Mouse (Mus musculus): ENCODE data around the gene Gpr132. TPM values are rescaled to one million over a fixed set of nuclear protein-coding genes. Genes with fewer than 3 reads are reported as not detected.

The Gpr132 gene
- polyA plus RNA-seq (2021): not detected

GRCm38 (mm10) chr12:112868178-112869087, at the start of gene Gpr132:
TSS of gene Gpr132 (minus strand) at chr12:112868228.
- POLR2A ChIA-PET: interaction anchor here (0.8 kb wide), 1 partner anchor 19 kb away, joined by 3 read pairs; no protein-coding TSS in a partner anchor
- ATAC-seq: no peak

GRCm38 (mm10) chr12:112917486-112917885, 49.5 kb upstream of the Gpr132 start:
- no peaks in the 10 kb centered on the region for H3K27me3 ChIP-seq
- no peak for ATAC-seq
- POLR2A ChIA-PET: no interaction called here
- TF ChIP-seq CTCF (IDR thresholded peaks at IDR 0.05): no peak
- CTCF ChIA-PET: interaction anchor here (1.0 kb wide), 1 partner anchor 19 kb away, joined by 3 read pairs; no protein-coding TSS in a partner anchor
- in situ Hi-C loops (cut with MboI; ENCODE audit: low pct_unique_long_range_greater_than_20kb): no loop called here
- DNase-seq (ENCODE audit: low read depth, low spot score): no peak

More at GRCm38 (mm10) chr12:112868178-112869087, at the start of gene Gpr132:
- TF ChIP-seq CTCF (IDR thresholded peaks at IDR 0.05): no peak
- CTCF ChIA-PET: no interaction called here
- DNase-seq (ENCODE audit: low read depth, low spot score): no peak
- H3K27me3 ChIP-seq: no peaks in the 10 kb centered on the region
- in situ Hi-C loops (cut with MboI; ENCODE audit: low pct_unique_long_range_greater_than_20kb): no loop called here

GRCm38 (mm10) chr12:112916698-112917400, 48.8 kb upstream of the Gpr132 start:
- CTCF ChIA-PET: interaction anchor here (1.0 kb wide), 1 partner anchor 19 kb away, joined by 3 read pairs; no protein-coding TSS in a partner anchor
- in situ Hi-C loops (cut with MboI; ENCODE audit: low pct_unique_long_range_greater_than_20kb): no loop called here

GRCm38 (mm10) chr12:112915587-112915986, 47.6 kb upstream of the Gpr132 start:
- CTCF ChIA-PET: no interaction called here
- no peaks in the 10 kb centered on the region for H3K27me3 ChIP-seq
- TF ChIP-seq CTCF (IDR thresholded peaks at IDR 0.05): no peak
- POLR2A ChIA-PET: no interaction called here
- in situ Hi-C loops (cut with MboI; ENCODE audit: low pct_unique_long_range_greater_than_20kb): no loop called here
- ATAC-seq (no peak), DNase-seq (ENCODE audit: low read depth, low spot score) (no peak)

More at GRCm38 (mm10) chr12:112916698-112917400, 48.8 kb upstream of the Gpr132 start:
- no peak for TF ChIP-seq CTCF (IDR thresholded peaks at IDR 0.05)
- DNase-seq (ENCODE audit: low read depth, low spot score) (no peak), ATAC-seq (no peak)
- H3K27me3 ChIP-seq: no peaks in the 10 kb centered on the region
- POLR2A ChIA-PET: no interaction called here

- POLR2A ChIA-PET: no interaction called here
- ATAC-seq (no peak), DNase-seq (ENCODE audit: low read depth, low spot score) (no peak)
- in situ Hi-C loops (cut with MboI; ENCODE audit: low pct_unique_long_range_greater_than_20kb): no loop called here
- no peak for TF ChIP-seq CTCF (IDR thresholded peaks at IDR 0.05)
- H3K27me3 ChIP-seq: no peaks in the 10 kb centered on the region
- CTCF ChIA-PET: no interaction called here
These were observed 46.5 kb upstream of the Gpr132 start for GRCm38 (mm10) chr12:112914527-112914926.

GRCm38 (mm10) chr12:112912951-112913745, 45.1 kb upstream of the Gpr132 start:
- no peak for ATAC-seq
- no peak for TF ChIP-seq CTCF (IDR thresholded peaks at IDR 0.05)
- no peaks in the 10 kb centered on the region for H3K27me3 ChIP-seq
- ChIA-PET CTCF (no interaction called here), POLR2A (no interaction called here)
- in situ Hi-C loops (cut with MboI; ENCODE audit: low pct_unique_long_range_greater_than_20kb): no loop called here
- DNase-seq (ENCODE audit: low read depth, low spot score): no peak

- no peak for TF ChIP-seq CTCF (IDR thresholded peaks at IDR 0.05)
- POLR2A ChIA-PET: no interaction called here
- ATAC-seq (no peak), DNase-seq (ENCODE audit: low read depth, low spot score) (no peak)
- CTCF ChIA-PET: no interaction called here
- H3K27me3 ChIP-seq: no peaks in the 10 kb centered on the region
- in situ Hi-C loops (cut with MboI; ENCODE audit: low pct_unique_long_range_greater_than_20kb): no loop called here
These were observed 43.7 kb upstream of the Gpr132 start for GRCm38 (mm10) chr12:112911701-112912100.

- TF ChIP-seq CTCF (IDR thresholded peaks at IDR 0.05): no peak
- ATAC-seq: no peak
These were observed 41.0 kb upstream of the Gpr132 start for GRCm38 (mm10) chr12:112908991-112909390.

GRCm38 (mm10) chr12:112905001-112905400, 37.0 kb upstream of the Gpr132 start:
- ATAC-seq (no peak), DNase-seq (ENCODE audit: low read depth, low spot score) (no peak)
- CTCF ChIA-PET: no interaction called here
- TF ChIP-seq CTCF (IDR thresholded peaks at IDR 0.05): no peak
- H3K27me3 ChIP-seq: no peaks in the 10 kb centered on the region
- POLR2A ChIA-PET: no interaction called here
- in situ Hi-C loops (cut with MboI; ENCODE audit: low pct_unique_long_range_greater_than_20kb): no loop called here

More at GRCm38 (mm10) chr12:112908991-112909390, 41.0 kb upstream of the Gpr132 start:
- H3K27me3 ChIP-seq: no peaks in the 10 kb centered on the region
- ChIA-PET POLR2A (no interaction called here), CTCF (no interaction called here)
- in situ Hi-C loops (cut with MboI; ENCODE audit: low pct_unique_long_range_greater_than_20kb): no loop called here
- no peak for DNase-seq (ENCODE audit: low read depth, low spot score)

GRCm38 (mm10) chr12:112903941-112904340, 35.9 kb upstream of the Gpr132 start:
- DNase-seq (ENCODE audit: low read depth, low spot score) (no peak), ATAC-seq (no peak)
- POLR2A ChIA-PET: no interaction called here
- no peaks in the 10 kb centered on the region for H3K27me3 ChIP-seq
- in situ Hi-C loops (cut with MboI; ENCODE audit: low pct_unique_long_range_greater_than_20kb): no loop called here
- CTCF ChIA-PET: no interaction called here
- no peak for TF ChIP-seq CTCF (IDR thresholded peaks at IDR 0.05)

Data from Patski (cell line).